Mouse (Mus musculus) retina, embryonic 14.5 days (tissue): ENCODE measurements around the gene Ksr2.
A peak's percentile ranks its signal among the peaks of the same experiment; 100 is the strongest.
"Not testable (repeated sequence)": the region's sequence is repeated elsewhere in the genome, so short reads cannot be mapped to it uniquely, and the experiment has no call there.

Experiments
- DNase-seq: peaks from one replicate; pipeline ENCODE4 v3.0.0-alpha.2; 2015; ENCODE audit warnings: low spot score

The Ksr2 gene

GRCm38 (mm10) chr5:117620292-117620691 is 206.5 kb downstream of the Ksr2 start:
- DNase-seq, result no peak

GRCm38 (mm10) chr5:117622221-117622620 is 208.4 kb downstream of the Ksr2 start:
- DNase-seq, result peak; percentile 75

- DNase-seq, result not testable (repeated sequence)
Observed at GRCm38 (mm10) chr5:117623206-117623605, 209.4 kb downstream of the Ksr2 start.

- peak; percentile 58 for DNase-seq
Observed at GRCm38 (mm10) chr5:117626907-117627306, 213.1 kb downstream of the Ksr2 start.

GRCm38 (mm10) chr5:117628351-117628750 is 214.6 kb downstream of the Ksr2 start:
- peak; percentile 74 for DNase-seq

GRCm38 (mm10) chr5:117629570-117629969 is 215.8 kb downstream of the Ksr2 start:
- DNase-seq, result no peak

GRCm38 (mm10) chr5:117635211-117635610 is 221.4 kb downstream of the Ksr2 start:
- DNase-seq, result no peak

- no peak for DNase-seq
Observed at GRCm38 (mm10) chr5:117635838-117636237, 222.0 kb downstream of the Ksr2 start.

- no peak for DNase-seq
Observed at GRCm38 (mm10) chr5:117641585-117641984, 227.8 kb downstream of the Ksr2 start.

- DNase-seq, result no peak
Observed at GRCm38 (mm10) chr5:117651238-117651886, 237.6 kb downstream of the Ksr2 start.

GRCm38 (mm10) chr5:117658641-117659040 is 244.8 kb downstream of the Ksr2 start:
- DNase-seq, result peak; percentile 55

- DNase-seq, result no peak
Observed at GRCm38 (mm10) chr5:117659596-117659995, 245.8 kb downstream of the Ksr2 start.

- DNase-seq, result peak; percentile 70
Observed at GRCm38 (mm10) chr5:117665181-117665580, 251.4 kb downstream of the Ksr2 start.

GRCm38 (mm10) chr5:117667314-117667713 is 253.5 kb downstream of the Ksr2 start:
- DNase-seq, result no peak

GRCm38 (mm10) chr5:117669265-117669664 is 255.5 kb downstream of the Ksr2 start:
- no peak for DNase-seq

GRCm38 (mm10) chr5:117669843-117670242 is 256.0 kb downstream of the Ksr2 start:
- no peak for DNase-seq

GRCm38 (mm10) chr5:117671362-117671761 is 257.6 kb downstream of the Ksr2 start:
- DNase-seq, result no peak

- no peak for DNase-seq
Observed at GRCm38 (mm10) chr5:117675840-117676239, 262.0 kb downstream of the Ksr2 start.

GRCm38 (mm10) chr5:117677231-117677630 is 263.4 kb downstream of the Ksr2 start:
- DNase-seq, result no peak

- DNase-seq, result no peak
Observed at GRCm38 (mm10) chr5:117678371-117678770, 264.6 kb downstream of the Ksr2 start.

GRCm38 (mm10) chr5:117682226-117682625 is 268.4 kb downstream of the Ksr2 start:
- no peak for DNase-seq

GRCm38 (mm10) chr5:117684491-117684890 is 270.7 kb downstream of the Ksr2 start:
- no peak for DNase-seq

GRCm38 (mm10) chr5:117687770-117688352 is 274.1 kb downstream of the Ksr2 start:
- no peak for DNase-seq

- DNase-seq, result no peak
Observed at GRCm38 (mm10) chr5:117688738-117689137, 274.9 kb downstream of the Ksr2 start.
